Mouse (Mus musculus): ENCODE measurements at regions not wholly inside any gene's neighbourhood (a gene's known extent, or its start where the extent isn't known, plus 50 kb on each side); places are given as distances from the start of the nearest gene placed in this dataset.

DNA sequence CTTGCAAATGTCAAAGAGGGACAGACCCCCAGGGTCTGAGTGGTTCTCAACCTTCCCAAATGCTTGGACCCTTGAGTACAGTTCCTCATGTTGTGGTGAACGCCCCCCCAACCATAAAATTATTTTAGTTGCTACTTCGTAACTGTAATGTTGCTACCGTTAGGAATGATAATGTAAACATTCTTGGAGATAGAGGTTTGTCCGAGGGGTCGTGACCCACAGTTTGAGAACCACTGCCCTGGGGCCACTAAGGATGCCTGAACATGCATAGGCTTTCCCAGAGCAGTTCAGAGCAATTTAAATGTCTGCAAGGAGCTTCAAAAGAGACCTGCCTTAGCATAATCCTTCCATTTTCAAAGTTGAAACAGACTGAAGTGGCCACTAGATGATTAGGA is 407.8 kb downstream of the Gm45692 start:
- DNase-seq = no peak

- DNase-seq = no peak
Observed at GRCm38 (mm10) chr8:26529921-26530320, 410.6 kb downstream of the Gm45692 start.

DNA sequence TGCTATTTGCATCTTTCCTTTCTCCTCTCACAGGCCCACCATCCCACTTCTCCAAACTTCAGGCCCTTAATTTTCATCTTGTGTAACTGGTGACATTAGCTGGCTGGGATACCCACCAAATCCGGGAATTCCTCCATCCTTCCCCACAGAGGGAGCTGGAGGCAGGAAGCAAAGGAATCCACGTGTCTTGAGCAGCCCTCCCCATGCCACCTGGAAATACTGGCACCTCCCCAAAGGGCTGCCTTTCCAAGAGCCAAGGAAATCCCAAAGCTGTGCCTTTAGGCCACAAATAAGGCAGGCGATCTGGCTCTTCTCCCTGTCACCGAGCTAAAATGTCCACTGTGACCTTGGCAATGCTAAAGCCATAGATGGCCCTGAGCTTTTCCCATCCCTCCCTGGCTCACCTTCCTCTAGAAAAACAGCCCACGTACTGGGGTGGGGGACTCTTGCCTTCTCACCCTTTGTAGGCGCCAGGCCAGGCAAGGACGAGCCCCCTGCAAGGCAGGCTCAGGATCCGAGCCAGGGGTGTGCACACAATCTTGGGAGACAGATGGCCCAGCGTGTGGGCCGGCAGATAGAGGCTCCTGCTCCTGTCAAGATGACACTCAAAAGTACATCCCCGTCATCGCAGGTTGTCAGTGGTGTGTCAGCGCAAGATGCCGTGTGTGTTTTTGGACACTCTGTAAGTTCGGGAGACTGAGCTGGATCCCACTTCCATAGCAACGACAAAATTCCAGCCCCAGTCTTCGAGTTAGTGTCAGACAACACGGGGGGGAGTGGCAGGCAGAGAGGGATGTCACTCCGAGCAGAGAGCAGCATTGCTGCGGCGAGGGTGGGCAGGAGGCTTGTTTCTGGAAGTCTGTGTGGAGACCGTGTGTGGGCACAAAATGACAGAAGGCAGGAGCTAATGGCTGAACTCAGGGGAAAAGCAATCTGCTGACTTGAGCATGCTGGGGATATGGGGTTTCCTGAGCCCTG is 414.4 kb downstream of the Gm45692 start:
- no peak for DNase-seq

DNA sequence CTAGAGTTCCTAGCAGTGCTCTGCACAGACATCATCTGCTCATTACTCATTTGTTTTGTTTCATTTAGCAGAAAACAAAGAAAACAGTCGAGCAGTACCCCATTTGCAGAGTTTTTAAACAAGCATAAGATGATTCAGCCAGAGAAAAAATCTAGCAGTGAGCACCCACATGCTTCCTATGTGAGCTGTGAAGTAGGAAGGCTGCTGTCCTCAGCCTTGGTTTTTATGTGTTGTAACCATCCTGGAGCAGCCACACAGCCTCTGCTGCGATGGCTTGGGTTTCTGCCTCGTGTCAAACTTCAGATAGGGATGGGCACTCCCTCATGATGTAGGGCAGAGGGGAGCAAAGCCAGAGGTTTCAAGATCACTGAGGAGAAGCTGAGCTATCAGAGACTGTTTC is 416.5 kb downstream of the Gm45692 start:
- DNase-seq = no peak

GRCm38 (mm10) chr8:26553691-26554090 is 423.4 kb upstream of the Zfp703 start:
- DNase-seq = no peak

DNA sequence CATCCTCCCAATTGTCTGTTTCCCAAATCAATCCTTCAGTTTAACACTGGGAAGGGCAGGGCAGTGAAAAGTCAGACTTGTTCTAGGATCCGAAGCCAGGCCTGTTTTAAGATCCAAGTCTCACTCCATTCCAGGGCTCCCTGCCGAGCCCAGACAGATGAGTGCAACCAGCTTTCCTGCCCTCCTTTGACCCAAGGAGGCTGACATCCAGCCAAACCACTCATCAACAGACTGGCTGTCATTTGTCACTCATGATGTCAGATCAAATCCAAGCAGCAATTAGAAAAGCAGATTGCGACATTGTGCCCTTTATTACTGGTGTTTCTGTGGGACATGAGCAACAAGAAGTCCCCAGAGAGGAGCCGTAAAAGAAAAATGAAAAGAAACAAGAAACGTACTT is 417.9 kb upstream of the Zfp703 start:
- no peak for DNase-seq

DNA sequence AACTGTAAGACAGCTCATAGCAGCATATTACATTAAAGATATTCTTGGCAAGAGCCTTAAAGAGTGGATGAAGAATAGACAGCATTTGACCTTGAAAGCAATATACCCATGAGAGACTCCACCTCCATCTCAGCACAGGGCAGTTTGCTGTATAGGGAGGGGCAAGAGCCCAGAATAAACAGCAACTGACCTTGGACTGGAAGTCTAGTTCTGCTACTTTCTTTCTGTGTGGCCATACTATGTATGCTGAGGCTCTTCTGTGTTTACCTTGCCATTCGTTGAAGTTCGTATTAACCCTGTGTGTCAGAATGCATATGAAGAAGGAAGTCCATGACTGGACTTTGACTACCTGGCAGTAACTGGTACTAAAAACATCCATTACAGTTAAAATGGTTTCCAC is 414.0 kb upstream of the Zfp703 start:
- DNase-seq = no peak

- DNase-seq = no peak
Observed at GRCm38 (mm10) chr8:26564254-26564653, 412.9 kb upstream of the Zfp703 start.

DNA sequence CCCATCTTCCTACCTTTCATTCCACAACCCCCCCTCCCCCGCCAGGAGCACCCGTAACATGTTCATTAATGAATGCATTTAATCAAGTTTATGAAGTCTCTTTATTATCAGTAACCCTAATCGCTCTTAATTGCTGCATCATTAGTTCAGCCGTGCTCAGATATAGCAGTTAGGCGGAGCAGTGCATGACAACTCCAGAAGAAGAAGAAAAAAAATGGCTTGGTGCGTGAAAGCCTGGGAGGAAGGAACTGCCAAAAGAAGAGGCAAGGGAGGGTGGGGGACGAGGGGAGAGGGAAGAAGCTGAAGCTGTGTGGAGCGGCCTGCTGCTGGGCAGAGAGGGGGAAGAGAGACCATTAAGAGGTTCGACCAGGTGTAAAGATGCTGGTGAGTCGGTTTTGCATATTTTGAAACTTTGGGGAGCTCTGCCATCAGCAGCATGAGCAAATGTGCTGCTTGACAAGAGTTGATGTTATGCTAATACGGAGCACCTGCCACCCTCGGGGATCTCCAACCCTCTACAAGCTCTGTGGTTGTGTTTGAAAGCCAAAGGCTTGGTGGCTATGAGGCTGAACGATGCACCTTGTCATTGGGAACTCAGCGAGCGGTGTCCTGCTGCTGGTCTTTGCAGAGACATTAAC is 408.6 kb upstream of the Zfp703 start:
- no peak for DNase-seq

GRCm38 (mm10) chr8:26588841-26589240 is 388.3 kb upstream of the Zfp703 start:
- no peak for DNase-seq

DNA sequence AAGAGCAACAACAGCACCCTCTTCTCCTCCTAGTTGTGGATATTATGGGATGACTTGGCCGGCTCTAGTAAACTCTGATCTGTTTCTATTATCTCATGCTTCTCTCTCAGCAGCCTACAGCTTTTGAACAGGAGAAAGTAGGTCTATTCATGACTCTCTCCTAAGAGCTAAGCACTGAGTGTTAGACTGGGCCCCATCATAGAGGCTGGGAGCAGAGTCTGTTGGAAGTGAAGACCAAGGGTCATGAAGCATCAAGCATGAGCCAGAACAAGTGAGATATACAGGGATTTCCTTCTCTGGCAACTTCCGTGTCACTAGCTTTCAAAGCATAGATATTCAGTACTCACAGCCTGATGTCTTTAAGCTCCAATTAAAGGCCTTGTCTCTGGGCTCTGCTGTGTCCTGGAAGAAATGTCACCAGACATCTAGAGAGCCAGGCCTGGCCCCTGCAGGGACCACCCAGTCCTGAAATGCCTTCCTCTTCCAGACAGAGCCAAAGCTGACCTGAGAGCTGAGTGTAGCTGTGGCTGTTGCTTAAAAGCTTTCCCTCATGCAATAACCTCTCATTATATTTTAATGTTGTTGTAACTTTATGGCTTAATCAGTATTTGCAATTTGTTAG is 386.4 kb upstream of the Zfp703 start:
- no peak for DNase-seq

- no peak for DNase-seq
Observed at GRCm38 (mm10) chr8:26591266-26591665, 385.9 kb upstream of the Zfp703 start.

DNA sequence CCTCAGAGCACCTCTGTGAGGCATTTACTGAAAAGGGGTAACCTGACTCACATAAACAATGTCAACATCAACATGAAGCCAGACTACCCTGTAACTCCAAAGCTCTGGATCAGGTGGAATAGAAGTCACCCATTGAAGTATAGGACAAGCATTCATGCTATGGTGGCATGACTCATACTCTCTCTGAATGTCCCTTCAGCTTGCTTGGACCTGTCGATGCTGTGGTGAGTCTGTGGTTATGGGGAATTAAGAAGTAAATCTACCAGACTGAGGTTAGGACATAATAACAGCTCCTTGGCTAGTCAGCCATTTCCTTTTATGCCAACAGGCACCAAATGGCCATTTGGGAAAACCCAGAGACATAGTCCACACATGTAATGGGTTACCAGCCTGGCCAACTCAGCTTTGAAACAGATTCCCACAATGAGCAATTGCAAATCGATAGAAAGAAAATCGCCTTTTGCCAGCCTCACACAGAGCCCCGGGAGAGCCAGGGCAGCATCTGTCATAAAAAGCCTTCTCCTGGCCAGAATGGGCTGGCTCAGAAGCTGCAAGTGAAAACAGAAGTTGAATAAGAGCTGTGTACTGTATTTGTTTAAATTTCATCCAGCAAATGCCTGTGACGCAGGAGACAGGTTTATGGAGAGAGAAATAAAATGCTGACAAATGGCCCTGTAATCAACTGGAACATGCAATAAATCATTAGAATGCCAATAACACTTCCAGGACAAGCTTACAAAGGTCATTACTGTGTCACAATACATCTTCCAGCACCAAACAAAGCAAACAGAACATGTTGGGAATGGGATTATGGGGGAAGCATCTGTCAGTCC is 383.4 kb upstream of the Zfp703 start:
- DNase-seq = no peak

DNA sequence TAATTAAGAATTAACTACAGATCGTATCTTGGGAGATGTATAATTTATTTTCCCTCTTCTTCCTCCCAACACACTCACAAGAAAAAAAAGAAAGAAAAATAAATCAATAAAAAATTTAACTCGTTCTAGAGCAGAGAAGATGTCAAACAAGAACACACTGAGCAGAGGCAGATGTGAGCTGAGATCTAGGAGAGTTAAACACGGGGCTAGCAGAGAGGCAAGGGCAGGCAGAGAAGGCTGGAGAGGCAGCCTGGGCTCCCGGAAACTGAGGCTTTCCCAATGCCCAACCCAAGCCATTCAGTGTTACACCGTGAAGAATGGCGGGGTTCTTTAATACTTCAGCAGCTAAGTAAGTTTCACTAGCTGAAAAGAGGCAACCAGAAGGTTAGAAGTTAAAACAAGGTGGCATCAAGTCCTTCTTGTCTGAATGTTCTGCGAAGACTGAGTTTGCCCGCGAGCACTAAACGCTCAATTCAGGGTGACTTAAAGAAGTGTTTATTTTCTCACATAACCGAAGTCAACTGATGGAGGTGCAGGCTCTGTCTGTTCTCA is 382.7 kb upstream of the Zfp703 start:
- DNase-seq = no peak

DNA sequence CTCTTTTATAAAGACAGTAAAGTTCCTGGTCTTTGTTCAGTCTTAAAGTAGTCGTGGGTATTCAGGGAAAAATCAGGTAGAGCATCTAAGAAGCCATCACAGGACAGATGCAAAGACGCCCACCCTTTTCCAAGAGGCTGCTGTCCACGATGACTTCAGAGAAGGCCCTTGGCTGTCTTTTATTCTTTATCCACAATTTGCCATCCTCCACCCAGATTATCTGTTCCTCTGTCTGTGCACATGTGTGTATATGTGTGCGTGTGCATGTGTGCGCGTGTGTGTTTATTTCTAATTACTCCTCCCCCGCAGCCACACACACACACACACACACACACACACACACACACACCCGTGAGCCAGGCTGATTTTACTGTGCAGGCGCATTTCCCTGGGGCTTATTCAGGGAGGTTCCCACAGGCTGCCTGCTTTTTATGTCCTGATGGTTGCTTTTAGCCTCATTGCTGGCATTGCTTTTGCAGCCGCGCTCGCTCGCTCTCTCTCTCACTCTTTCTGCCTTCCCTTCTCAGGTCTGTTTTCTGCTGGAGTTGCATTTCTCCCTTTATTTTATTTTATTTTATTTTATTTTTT is 381.6 kb upstream of the Zfp703 start:
- no peak for DNase-seq

DNA sequence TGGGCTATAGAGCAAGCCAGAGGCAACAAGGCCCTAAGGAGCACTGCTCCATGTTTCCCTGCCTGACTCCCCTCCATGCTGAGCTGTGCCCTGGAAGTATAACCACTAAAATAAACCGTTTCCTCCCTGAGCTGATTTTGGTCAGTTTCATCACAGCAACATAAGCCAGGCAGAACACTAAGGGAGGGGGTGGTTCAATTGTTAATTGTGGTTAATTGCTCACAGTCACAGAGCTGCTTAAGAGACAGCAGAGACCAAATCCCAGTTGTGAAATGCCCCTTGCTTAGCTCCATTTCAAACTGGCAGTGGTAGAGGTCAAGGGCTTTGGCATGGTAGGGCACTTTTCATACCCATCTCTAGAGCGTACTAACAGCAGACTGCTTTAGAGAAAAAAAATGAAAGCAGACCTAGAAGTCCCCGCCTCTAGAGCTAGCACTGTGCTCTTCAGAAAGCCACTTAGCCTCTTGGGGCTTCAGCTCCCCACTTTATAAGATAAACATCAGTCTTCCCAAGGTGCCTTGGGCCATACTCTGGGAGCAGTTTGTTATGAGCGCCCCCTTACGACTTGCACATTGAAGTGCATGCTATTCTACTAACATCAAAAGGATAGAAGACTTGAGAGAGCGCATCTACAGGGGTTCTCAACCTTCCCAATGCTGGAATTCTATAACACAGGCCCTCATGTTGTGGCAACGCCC is 380.3 kb upstream of the Zfp703 start:
- DNase-seq = no peak

GRCm38 (mm10) chr8:26598520-26598919 is 378.6 kb upstream of the Zfp703 start:
- DNase-seq = no peak

- DNase-seq = no peak
Observed at GRCm38 (mm10) chr8:26600127-26600526, 377.0 kb upstream of the Zfp703 start.

GRCm38 (mm10) chr8:26608001-26608400 is 369.1 kb upstream of the Zfp703 start:
- no peak for DNase-seq

- DNase-seq = no peak
Observed at GRCm38 (mm10) chr8:26608588-26608987, 368.5 kb upstream of the Zfp703 start.

- no peak for DNase-seq
Observed at GRCm38 (mm10) chr8:26612153-26612552, 365.0 kb upstream of the Zfp703 start.

All from thymus, postnatal 14 days (tissue).